In genomic region chr10:42295028-42295427, GRCm38 (mm10) we compare ENCODE assay signal across 9 mouse cellular contexts. TPM values are rescaled to one million over a fixed set of nuclear protein-coding genes. Genes with fewer than 3 reads are reported as not detected.
A peak's percentile ranks its signal among the peaks of the same experiment; 100 is the strongest.
DNase-seq lines count a peak whose midpoint lies in the region; ATAC-seq and TF ChIP-seq lines count a peak whose summit lies in the region.
"Had no signal": no experiment of that assay in that cellular context is flagged by ENCODE, and none has a peak within 500 bp of the region (broad histone marks: within the 10 kb centered on the region; RNA-seq: fewer than 3 reads in every experiment).

No protein-coding gene starts in this region.

- H3K9me3 ChIP-seq in limb, embryonic 11.5 days (ENCODE audit: control insufficient read depth, low read length), result no peaks in the 10 kb centered on the region; the same call in 1 of the 2 replicates
- H3K9me3 ChIP-seq in limb, embryonic 10.5 days (replicated peaks), result no peaks in the 10 kb centered on the region

- TF ChIP-seq POLR2A in cerebellum, adult 2 months (IDR thresholded peaks at IDR 0.05; ENCODE audit: borderline replicate concordance, insufficient read depth, low read length), result no peak

- H3K36me3 ChIP-seq in limb, embryonic 11.5 days (ENCODE audit: control insufficient read depth, insufficient read depth, low read length), result no peaks in the 10 kb centered on the region
- no peaks in the 10 kb centered on the region for H3K36me3 ChIP-seq in limb, embryonic 10.5 days
- H3K36me3 ChIP-seq: heart, embryonic 15.5 days had no signal

- H3K27ac ChIP-seq in cerebellum, adult 2 months (ENCODE audit: insufficient read depth, low read length), result no peak overlapping the region
- no peak overlapping the region for H3K27ac ChIP-seq in limb, embryonic 11.5 days (replicated peaks; ENCODE audit: low read depth, low read length)
- H3K27ac ChIP-seq in limb, embryonic 10.5 days, result no peak overlapping the region
- H3K27ac ChIP-seq: heart, embryonic 15.5 days had no signal

- H3K4me2 ChIP-seq in limb, embryonic 11.5 days (ENCODE audit: low read depth, severe bottlenecking), result no peak overlapping the region
- H3K4me2 ChIP-seq: heart, embryonic 15.5 days had no signal

- ATAC-seq in limb, embryonic 11.5 days (ENCODE audit: insufficient number of reproducible peaks, low FRiP score, low TSS enrichment, low read depth), result no peak
- 0 out of 2 replicates have a peak, but pooled peaks have one; percentile 39 for ATAC-seq in megakaryocyte-erythroid progenitor cell, adult 5-6 weeks (replicated peaks; ENCODE audit: low FRiP score, low TSS enrichment, poor library complexity, severe bottlenecking)

- H3K27me3 ChIP-seq in cerebellum, adult 2 months (ENCODE audit: control insufficient read depth, insufficient read depth, low read length), result no peaks in the 10 kb centered on the region
- no peaks in the 10 kb centered on the region for H3K27me3 ChIP-seq in limb, embryonic 11.5 days (ENCODE audit: control insufficient read depth, insufficient read depth, low read length)
- H3K27me3 ChIP-seq in limb, embryonic 10.5 days (ENCODE audit: low read depth, poor library complexity, severe bottlenecking), result no peaks in the 10 kb centered on the region
- H3K27me3 ChIP-seq: heart, embryonic 15.5 days had no signal

- WGBS in cerebellum, adult 2 months, result 5% methylated on average over 1 of the region's 1 CpGs
- WGBS in limb, embryonic 11.5 days, result 4% methylated on average over 1 of the region's 1 CpGs
- WGBS in limb, embryonic 10.5 days, result 3% methylated on average over 1 of the region's 1 CpGs

- H3K9ac ChIP-seq in limb, embryonic 11.5 days (ENCODE audit: low read length), result no peak overlapping the region
- H3K9ac ChIP-seq: heart, embryonic 15.5 days had no signal

- TF ChIP-seq CTCF in cerebellum, adult 2 months (IDR thresholded peaks at IDR 0.05; ENCODE audit: borderline replicate concordance, insufficient read depth, low read depth, low read length), result peak; percentile 89

- no peak overlapping the region for H3K4me3 ChIP-seq in cerebellum, adult 2 months (replicated peaks; ENCODE audit: insufficient read depth, low read depth, low read length)
- no peak overlapping the region for H3K4me3 ChIP-seq in limb, embryonic 11.5 days (ENCODE audit: low read depth, low read length)
- H3K4me3 ChIP-seq in limb, embryonic 10.5 days, result no peak overlapping the region
- H3K4me3 ChIP-seq: heart, embryonic 15.5 days had no signal

- peaks cover 7% of the 10 kb centered on the region; the same call in 1 of the 2 replicates for H3K4me1 ChIP-seq in cerebellum, adult 2 months (ENCODE audit: control insufficient read depth, insufficient read depth, low read length)
- H3K4me1 ChIP-seq in limb, embryonic 11.5 days (ENCODE audit: control insufficient read depth, insufficient read depth, low read length), result peaks cover 2% of the 10 kb centered on the region; the same call in 1 of the 2 replicates
- peaks cover 6% of the 10 kb centered on the region for H3K4me1 ChIP-seq in limb, embryonic 10.5 days

- DNase-seq in cerebellum, adult 2 months, result peak; percentile 43 to 53
- DNase-seq in cerebellum, adult 11-12 months, result no peak
- DNase-seq in limb, embryonic 11.5 days (ENCODE audit: low spot score), result peak; percentile 27
- no peak for DNase-seq in limb, embryonic 10.5 days (ENCODE audit: low spot score)
- DNase-seq in cerebellum, postnatal 10 days, result peak; percentile 67 to 71
- DNase-seq in frontal cortex, postnatal 10 days (ENCODE audit: low spot score in 2 of 2), result no peak
- no peak for DNase-seq in ovary, postnatal 36 days (ENCODE audit: low spot score)

RNA-seq across cellular contexts. Expression of gene Foxo3, which starts 18.5 kb away (rescaled TPM):
- 50.5 and 59.9 TPM in 2 replicates for polyA plus RNA-seq in cerebellum, adult 2 months (2012; rRNA removed)
- 6.2 and 6.9 TPM in 2 replicates for polyA plus RNA-seq in limb, embryonic 11.5 days (2014; fragmentation: Nextera tagmentation; extraction: Ambion mirVana)
- polyA plus RNA-seq in limb, embryonic 10.5 days (2016; fragmentation: Nextera tagmentation; extraction: Ambion mirVana), result 2.3 and 3.8 TPM in 2 replicates
- total RNA-seq in megakaryocyte-erythroid progenitor cell, adult 5-6 weeks (2014; fragmentation: Nextera tagmentation), result 37.6 and 51.7 TPM in 2 replicates
- 38.6 and 40.0 TPM in 2 replicates for total RNA-seq in megakaryocyte-erythroid progenitor cell, adult 5-6 weeks (2017)

Comparison
In these comparisons a context has a peak if more than half of its experiments do, and no peak if none do; other contexts are left out.
1. DNase-seq: peak in cerebellum, adult 2 months (2 of 2), limb, embryonic 11.5 days (single experiment) and cerebellum, postnatal 10 days (2 of 2); none in cerebellum, adult 11-12 months (single experiment), limb, embryonic 10.5 days (single experiment), frontal cortex, postnatal 10 days (0 of 2) and ovary, postnatal 36 days (single experiment).